In the genomic region with DNA sequence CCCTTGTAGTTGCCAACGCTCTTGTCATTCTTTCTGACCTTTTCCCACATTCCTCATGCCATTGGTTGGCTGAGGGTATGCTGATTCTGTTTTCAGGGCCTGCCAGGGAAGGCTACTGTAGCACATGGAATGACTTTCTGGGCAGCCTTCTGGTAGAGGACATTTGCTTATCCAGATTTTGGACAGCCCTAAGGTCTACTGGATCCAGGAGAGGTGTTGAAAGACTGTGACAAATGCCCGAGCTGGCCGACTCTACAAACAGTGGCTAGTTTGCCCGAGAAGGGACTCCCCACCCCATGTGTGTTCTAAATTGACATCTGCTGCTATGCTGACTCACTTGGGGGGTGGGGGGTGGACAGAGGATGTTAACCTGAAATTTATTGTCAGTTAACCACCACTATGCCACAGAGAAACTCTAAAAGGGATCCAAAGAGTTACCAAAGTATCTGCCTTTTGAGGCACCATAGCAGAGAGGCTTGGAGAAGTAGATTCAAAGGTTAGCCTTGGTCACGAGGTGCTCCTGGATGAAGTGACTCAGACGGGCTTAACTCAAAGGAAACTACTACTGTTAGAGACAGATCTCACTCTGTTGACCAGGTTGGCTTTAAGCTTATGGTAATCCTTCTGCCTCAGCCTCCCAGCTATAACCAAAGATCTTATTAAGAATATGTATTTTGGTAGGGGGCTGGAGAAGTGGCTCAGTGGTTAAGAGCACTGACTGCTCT, we compare ENCODE assay signal across 13 mouse cellular contexts. TPM values are rescaled to one million over a fixed set of nuclear protein-coding genes. Genes with fewer than 3 reads are reported as not detected.
A peak's percentile ranks its signal among the peaks of the same experiment; 100 is the strongest.
DNase-seq lines count a peak whose midpoint lies in the region; ATAC-seq and TF ChIP-seq lines count a peak whose summit lies in the region.
"Had no signal": no experiment of that assay in that cellular context is flagged by ENCODE, and none has a peak within 500 bp of the region (broad histone marks: within the 10 kb centered on the region; RNA-seq: fewer than 3 reads in every experiment).

No protein-coding gene starts in this region.

- H3K27me3 ChIP-seq in C2C12 (ENCODE audit: control insufficient read depth, insufficient read depth, insufficient read length) = no peaks in the 10 kb centered on the region
- H3K27me3 ChIP-seq: midbrain, embryonic 13.5 days had no signal

- peak; percentile 81 for DNase-seq in adipocyte (ENCODE audit: low spot score)
- peak; percentile 66 to 82 for DNase-seq in heart, adult 18-20 months
- DNase-seq in heart, postnatal 14 days = peak; percentile 43 to 64
- DNase-seq in MN1 (ENCODE audit: low spot score) = no peak
- DNase-seq in lung, postnatal 4 days = no peak
- DNase-seq in layer of hippocampus, postnatal 25 days (ENCODE audit: extremely low spot score in 1 of 2, low spot score in 1 of 2) = no peak
- DNase-seq: cerebellum, postnatal 25 days; lung, embryonic 14.5 days had no signal

- H3K79me2 ChIP-seq in C2C12 (ENCODE audit: control insufficient read depth, insufficient read depth) = no peaks in the 10 kb centered on the region

- intact Hi-C loops in heart, postnatal 14 days (cut with DNase I) = no loop called here

- H3ac ChIP-seq in C2C12 (ENCODE audit: control insufficient read depth, insufficient read length, low read depth) = no peak overlapping the region

- H3K36me3 ChIP-seq in C2C12 (ENCODE audit: control insufficient read depth, insufficient read depth) = no peaks in the 10 kb centered on the region

- H3K4me3 ChIP-seq in C2C12 (ENCODE audit: insufficient read depth, poor library complexity, severe bottlenecking) = no peak overlapping the region
- H3K4me3 ChIP-seq: left cerebral cortex, adult 2 months; midbrain, embryonic 13.5 days had no signal

- TF ChIP-seq CTCF in C2C12 (IDR thresholded peaks at IDR 0.05; ENCODE audit: control insufficient read depth, insufficient read depth, insufficient read length) = no peak

- no peak; the same call in 1 of the 2 replicates for ATAC-seq in megakaryocyte progenitor cell, adult 5-6 weeks (replicated peaks; ENCODE audit: poor library complexity)
- ATAC-seq: hindbrain, embryonic 16.5 days; midbrain, embryonic 13.5 days had no signal

- no peaks in the 10 kb centered on the region for H3K79me3 ChIP-seq in C2C12 (ENCODE audit: low read depth)

TF ChIP-seq in C2C12, 6 proteins besides CTCF, POLR2A, EP300 and RAD21:
- TF ChIP-seq MYOD1 (IDR thresholded peaks at IDR 0.05; ENCODE audit: control insufficient read depth, insufficient read length, low read depth) = peak; percentile 46
- TF ChIP-seq USF1 (IDR thresholded peaks at IDR 0.05; ENCODE audit: low read depth) = peak; percentile 86
- TF ChIP-seq FOSL1 (IDR thresholded peaks at IDR 0.05; ENCODE audit: insufficient read depth, low read length, poor library complexity, severe bottlenecking) = peak; percentile 11
- no peak for TF ChIP-seq CEBPB (IDR thresholded peaks at IDR 0.05; ENCODE audit: low read depth)
TF ChIP-seq in C2C12: peak in this region for 3.

RNA-seq across cellular contexts. Expression of a gene that starts 25.0 kb away (rescaled TPM):
- 7,691 TPM for polyA plus RNA-seq in C2C12 (2012; fragmentation: generic; extraction: Trizol)
- 1,000 to 10,000 TPM in 1 of 2 experiments, 100 to 1,000 TPM in 1; 994 to 1,266 TPM for total RNA-seq in heart, adult 18-20 months (2021)
- 1,000 to 10,000 TPM; 1,986 to 2,287 TPM for total RNA-seq in heart, postnatal 14 days (2021)
- 20,259 and 20,522 TPM in 2 replicates for total RNA-seq in megakaryocyte progenitor cell, adult 5-6 weeks (2015)
- total RNA-seq in megakaryocyte progenitor cell, adult 5-6 weeks (2017) = 11,199 and 11,450 TPM in 2 replicates
- 1,000 to 10,000 TPM; 3,010 to 3,306 TPM for total RNA-seq in layer of hippocampus, postnatal 25 days (2021)

Comparison
In these comparisons a context has a peak if more than half of its experiments do, and no peak if none do; other contexts are left out.
1. DNase-seq: peak in adipocyte (single experiment), heart, adult 18-20 months (2 of 2) and heart, postnatal 14 days (2 of 2); none in MN1 (single experiment), lung, postnatal 4 days (0 of 2) and layer of hippocampus, postnatal 25 days (0 of 2).